Mouse (Mus musculus): ENCODE data around the gene Mdfi. TPM values are rescaled to one million over a fixed set of nuclear protein-coding genes. Genes with fewer than 3 reads are reported as not detected.
A peak's percentile ranks its signal among the peaks of the same experiment; 100 is the strongest.
"Not testable (repeated sequence)": the region's sequence is repeated elsewhere in the genome, so short reads cannot be mapped to it uniquely, and the experiment has no call there.

The Mdfi gene
- polyA plus RNA-seq, 1 experiment from 2014 or later: 35.6 TPM

GRCm38 (mm10) chr17:47866037-47866436 lies 31.5 kb upstream of the Mdfi start:
- H3K27ac ChIP-seq: 0 out of 2 replicates have a peak overlapping the region, but pooled peaks have one; percentile 30
- no peak for ATAC-seq (ENCODE audit: insufficient number of reproducible peaks, insufficient read depth, low FRiP score, low TSS enrichment)
- H3K9me3 ChIP-seq: no peaks in the 10 kb centered on the region
- WGBS: 77% methylated on average over 10 of the region's 10 CpGs
- H3K4me1 ChIP-seq: peaks cover 12% of the 10 kb centered on the region
- H3K9ac ChIP-seq: no peak overlapping the region
- peaks cover 34% of the 10 kb centered on the region for H3K36me3 ChIP-seq
- H3K4me2 ChIP-seq (replicated peaks): no peak overlapping the region
- no peaks in the 10 kb centered on the region for H3K27me3 ChIP-seq
- no peak overlapping the region for H3K4me3 ChIP-seq

GRCm38 (mm10) chr17:47864496-47864895 lies 30.0 kb upstream of the Mdfi start:
- ATAC-seq (ENCODE audit: insufficient number of reproducible peaks, insufficient read depth, low FRiP score, low TSS enrichment): peak; percentile 59; the same call in 1 of the 2 replicates
- 4% methylated on average over 17 of the region's 17 CpGs for WGBS
- Histone ChIP-seq H3K27me3 (no peaks in the 10 kb centered on the region), H3K4me3 (no peak overlapping the region), H3K9ac (no peak overlapping the region), H3K4me1 (peaks cover 19% of the 10 kb centered on the region), H3K4me2 (replicated peaks) (peak overlapping the region; percentile 24; the same call in 1 of the 2 replicates), H3K36me3 (peaks cover 18% of the 10 kb centered on the region), H3K9me3 (no peaks in the 10 kb centered on the region), H3K27ac (no peak overlapping the region; the same call in 1 of the 2 replicates)

- H3K27me3 ChIP-seq: no peaks in the 10 kb centered on the region
- peaks cover 19% of the 10 kb centered on the region for H3K4me1 ChIP-seq
- H3K4me3 ChIP-seq: no peak overlapping the region
- ATAC-seq (ENCODE audit: insufficient number of reproducible peaks, insufficient read depth, low FRiP score, low TSS enrichment): no peak
- peak overlapping the region; percentile 69 for H3K27ac ChIP-seq
- no peak overlapping the region for H3K4me2 ChIP-seq (replicated peaks)
- WGBS: 5% methylated on average over 11 of the region's 11 CpGs
- no peaks in the 10 kb centered on the region for H3K9me3 ChIP-seq
- peaks cover 8% of the 10 kb centered on the region for H3K36me3 ChIP-seq
- H3K9ac ChIP-seq: no peak overlapping the region
Observed at GRCm38 (mm10) chr17:47863437-47863836, 28.9 kb upstream of the Mdfi start.

- Histone ChIP-seq H3K9ac (no peak overlapping the region), H3K4me1 (peaks cover 19% of the 10 kb centered on the region), H3K36me3 (peaks cover 4% of the 10 kb centered on the region), H3K27me3 (no peaks in the 10 kb centered on the region), H3K4me2 (replicated peaks) (no peak overlapping the region), H3K4me3 (no peak overlapping the region), H3K9me3 (no peaks in the 10 kb centered on the region), H3K27ac (peak overlapping the region; percentile 69; the same call in 1 of the 2 replicates)
- WGBS: 49% methylated on average over 4 of the region's 4 CpGs
- no peak for ATAC-seq (ENCODE audit: insufficient number of reproducible peaks, insufficient read depth, low FRiP score, low TSS enrichment)
Observed at GRCm38 (mm10) chr17:47863023-47863422, 28.5 kb upstream of the Mdfi start.

- no peak overlapping the region for H3K4me2 ChIP-seq (replicated peaks)
- ATAC-seq (ENCODE audit: insufficient number of reproducible peaks, insufficient read depth, low FRiP score, low TSS enrichment): no peak
- 77% methylated on average over 4 of the region's 4 CpGs for WGBS
Observed at GRCm38 (mm10) chr17:47855544-47855943, 21.1 kb upstream of the Mdfi start.

DNA sequence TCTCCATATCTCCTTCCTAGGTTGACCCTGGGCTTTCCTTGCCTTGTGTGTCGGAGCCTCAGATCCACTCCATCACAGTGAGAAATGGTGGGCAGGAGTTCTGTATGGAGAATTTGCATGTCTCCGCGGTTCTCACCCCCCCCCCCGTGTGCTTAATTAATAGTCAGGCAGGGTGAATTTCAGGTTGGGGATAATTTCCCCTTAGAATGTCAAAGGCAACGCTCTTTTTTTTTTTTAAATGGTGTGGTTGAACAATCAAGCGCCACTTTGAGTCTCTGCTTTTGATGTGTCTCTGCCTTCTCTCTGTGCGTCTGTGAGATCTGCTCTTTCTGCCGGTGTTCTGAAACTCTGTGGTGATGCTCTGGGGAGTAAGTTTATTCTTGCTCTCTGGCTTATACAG lies 20.4 kb upstream of the Mdfi start:
- no peak overlapping the region for H3K9ac ChIP-seq
- peaks cover 9% of the 10 kb centered on the region; the same call in 1 of the 2 replicates for H3K4me1 ChIP-seq
- no peaks in the 10 kb centered on the region for H3K36me3 ChIP-seq
- H3K9me3 ChIP-seq: 0 out of 2 replicates have a peak, but pooled peaks cover 3% of the 10 kb centered on the region
- H3K27ac ChIP-seq: no peak overlapping the region
- ATAC-seq (ENCODE audit: insufficient number of reproducible peaks, insufficient read depth, low FRiP score, low TSS enrichment): no peak
- H3K4me3 ChIP-seq: no peak overlapping the region
- H3K4me2 ChIP-seq (replicated peaks): no peak overlapping the region
- H3K27me3 ChIP-seq: no peaks in the 10 kb centered on the region
- 78% methylated on average over 8 of the region's 8 CpGs for WGBS

More at GRCm38 (mm10) chr17:47855544-47855943, 21.1 kb upstream of the Mdfi start:
- Histone ChIP-seq H3K36me3 (no peaks in the 10 kb centered on the region), H3K27me3 (no peaks in the 10 kb centered on the region), H3K4me1 (peaks cover 12% of the 10 kb centered on the region), H3K27ac (no peak overlapping the region), H3K9me3 (0 out of 2 replicates have a peak, but pooled peaks cover 3% of the 10 kb centered on the region), H3K4me3 (no peak overlapping the region), H3K9ac (no peak overlapping the region)

- Histone ChIP-seq H3K36me3 (no peaks in the 10 kb centered on the region), H3K4me3 (no peak overlapping the region), H3K27ac (no peak overlapping the region), H3K27me3 (no peaks in the 10 kb centered on the region), H3K9ac (no peak overlapping the region), H3K4me2 (replicated peaks) (no peak overlapping the region), H3K9me3 (0 out of 2 replicates have a peak, but pooled peaks cover 3% of the 10 kb centered on the region), H3K4me1 (peaks cover 12% of the 10 kb centered on the region; the same call in 1 of the 2 replicates)
- 78% methylated on average over 4 of the region's 4 CpGs for WGBS
- no peak for ATAC-seq (ENCODE audit: insufficient number of reproducible peaks, insufficient read depth, low FRiP score, low TSS enrichment)
Observed at GRCm38 (mm10) chr17:47853760-47854159, 19.3 kb upstream of the Mdfi start.

DNA sequence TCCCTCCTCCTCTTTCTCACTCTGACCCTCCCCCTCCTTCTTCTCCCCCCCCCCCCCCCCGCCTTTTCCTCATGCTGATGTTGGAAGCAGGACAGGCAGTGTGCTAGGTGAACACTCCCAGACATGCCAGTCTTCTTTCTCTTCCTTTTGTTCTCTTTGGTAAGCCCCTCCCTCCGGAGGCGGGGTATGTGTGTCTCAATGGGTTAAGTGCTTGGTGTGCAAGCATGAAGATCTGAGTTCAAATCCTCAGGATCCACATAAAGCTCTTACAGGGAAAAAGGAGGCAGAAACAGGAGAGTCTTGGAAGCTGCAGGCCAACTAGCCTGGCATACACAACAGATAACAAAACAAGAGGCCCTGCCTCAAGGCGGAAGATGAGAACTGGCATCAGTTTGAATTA lies 18.8 kb upstream of the Mdfi start:
- H3K27ac ChIP-seq: no peak overlapping the region
- no peaks in the 10 kb centered on the region for H3K27me3 ChIP-seq
- WGBS: 88% methylated on average over 3 of the region's 4 CpGs
- 0 out of 2 replicates have a peak, but pooled peaks cover 3% of the 10 kb centered on the region for H3K9me3 ChIP-seq
- no peak for ATAC-seq (ENCODE audit: insufficient number of reproducible peaks, insufficient read depth, low FRiP score, low TSS enrichment)
- no peak overlapping the region for H3K9ac ChIP-seq
- H3K36me3 ChIP-seq: no peaks in the 10 kb centered on the region
- H3K4me1 ChIP-seq: peaks cover 12% of the 10 kb centered on the region; the same call in 1 of the 2 replicates
- H3K4me3 ChIP-seq: no peak overlapping the region
- no peak overlapping the region for H3K4me2 ChIP-seq (replicated peaks)

- H3K9me3 ChIP-seq, H3K27ac ChIP-seq, H3K36me3 ChIP-seq, H3K27me3 ChIP-seq, H3K9ac ChIP-seq: not testable (repeated sequence)
- Histone ChIP-seq H3K4me2 (replicated peaks) (peak overlapping the region; percentile 49), H3K4me1 (peaks cover 12% of the 10 kb centered on the region; the same call in 1 of the 2 replicates), H3K4me3 (peak overlapping the region; percentile 21)
- 13% methylated on average over 22 of the region's 22 CpGs for WGBS
- ATAC-seq (ENCODE audit: insufficient number of reproducible peaks, insufficient read depth, low FRiP score, low TSS enrichment): 0 out of 2 replicates have a peak, but pooled peaks have one; percentile 32
Observed at GRCm38 (mm10) chr17:47851798-47852360, 17.4 kb upstream of the Mdfi start.

- no peak overlapping the region for H3K27ac ChIP-seq
- H3K4me3 ChIP-seq: no peak overlapping the region
- no peak overlapping the region for H3K9ac ChIP-seq
- ATAC-seq (ENCODE audit: insufficient number of reproducible peaks, insufficient read depth, low FRiP score, low TSS enrichment): no peak
- H3K4me2 ChIP-seq (replicated peaks): no peak overlapping the region
- WGBS: 75% methylated on average over 7 of the region's 7 CpGs
- H3K4me1 ChIP-seq: peaks cover 12% of the 10 kb centered on the region; the same call in 1 of the 2 replicates
- 0 out of 2 replicates have a peak, but pooled peaks cover 3% of the 10 kb centered on the region for H3K9me3 ChIP-seq
- H3K36me3 ChIP-seq: no peaks in the 10 kb centered on the region
- no peaks in the 10 kb centered on the region for H3K27me3 ChIP-seq
Observed at GRCm38 (mm10) chr17:47850639-47851314, 16.3 kb upstream of the Mdfi start.

DNA sequence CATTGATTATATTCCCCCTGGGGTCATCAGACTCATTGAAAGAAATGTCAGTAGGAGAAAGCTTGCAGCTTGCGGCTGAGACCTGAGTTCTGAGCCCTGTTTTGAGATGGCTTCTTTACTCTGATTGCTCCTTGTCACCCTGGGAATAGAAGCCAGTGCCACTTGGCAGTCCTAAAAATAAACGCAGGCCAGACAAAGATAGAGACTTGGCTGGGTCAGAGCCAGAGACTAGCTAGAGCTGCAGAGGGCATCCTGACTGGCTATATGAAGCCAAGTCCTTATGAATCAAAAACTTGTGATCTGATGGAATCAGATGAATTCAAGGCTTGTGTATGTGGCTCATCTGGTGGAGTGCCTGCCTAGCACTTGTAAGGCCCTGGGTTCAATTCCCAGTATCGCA lies 15.5 kb upstream of the Mdfi start:
- Histone ChIP-seq H3K9ac (no peak overlapping the region), H3K9me3 (no peaks in the 10 kb centered on the region), H3K27me3 (no peaks in the 10 kb centered on the region), H3K4me2 (replicated peaks) (no peak overlapping the region), H3K4me3 (no peak overlapping the region), H3K27ac (no peak overlapping the region), H3K36me3 (no peaks in the 10 kb centered on the region), H3K4me1 (peaks cover 12% of the 10 kb centered on the region; the same call in 1 of the 2 replicates)
- no peak for ATAC-seq (ENCODE audit: insufficient number of reproducible peaks, insufficient read depth, low FRiP score, low TSS enrichment)
- 81% methylated on average over 3 of the region's 3 CpGs for WGBS

GRCm38 (mm10) chr17:47847985-47848384 lies 13.5 kb upstream of the Mdfi start:
- no peaks in the 10 kb centered on the region for H3K9me3 ChIP-seq
- H3K36me3 ChIP-seq: no peaks in the 10 kb centered on the region
- H3K4me2 ChIP-seq (replicated peaks): no peak overlapping the region
- 83% methylated on average over 6 of the region's 6 CpGs for WGBS
- no peak overlapping the region for H3K4me3 ChIP-seq
- H3K27ac ChIP-seq: no peak overlapping the region
- H3K4me1 ChIP-seq: peaks cover 12% of the 10 kb centered on the region; the same call in 1 of the 2 replicates
- H3K9ac ChIP-seq: no peak overlapping the region
- no peaks in the 10 kb centered on the region for H3K27me3 ChIP-seq
- no peak; the same call in 1 of the 2 replicates for ATAC-seq (ENCODE audit: insufficient number of reproducible peaks, insufficient read depth, low FRiP score, low TSS enrichment)
